Mouse (Mus musculus): ENCODE measurements around the gene Gkap1.

GRCm38 (mm10) chr13:58193221-58193620 is 82.3 kb downstream of the Gkap1 start:
- TF ChIP-seq ZC3H11A (IDR thresholded peaks at IDR 0.05; ENCODE audit: borderline replicate concordance, low read depth, low read length) (no peak), CHD2 (IDR thresholded peaks at IDR 0.05; ENCODE audit: low read depth, low read length) (no peak), ZNF384 (IDR thresholded peaks at IDR 0.05; ENCODE audit: low read depth, low read length) (no peak), HCFC1 (IDR thresholded peaks at IDR 0.05; ENCODE audit: borderline replicate concordance, insufficient read depth, low read length) (no peak)
